Mouse (Mus musculus) kidney, postnatal 25 days (tissue): ENCODE measurements at regions not wholly inside any gene's neighbourhood (a gene's known extent, or its start where the extent isn't known, plus 50 kb on each side); places are given as distances from the start of the nearest gene placed in this dataset.

Experiments
- DNase-seq, 2 experiments: peaks; one replicate each; pipeline ENCODE4 v3.0.0; 2021; ENCODE audit warnings: mixed read lengths in 2 of 2

- DNase-seq: peak; percentile 61 to 70
Observed at GRCm38 (mm10) chr13:97607221-97607723, 153.2 kb downstream of the Gm10260 start.

- no peak for DNase-seq
Observed at GRCm38 (mm10) chr13:97604451-97604850, 156.0 kb downstream of the Gm10260 start.

GRCm38 (mm10) chr13:97601135-97601730 lies 159.2 kb downstream of the Gm10260 start:
- no peak for DNase-seq

- no peak for DNase-seq
Observed at GRCm38 (mm10) chr13:97600136-97600535, 160.3 kb downstream of the Gm10260 start.

- peak; percentile 23 to 48 for DNase-seq
Observed at GRCm38 (mm10) chr13:97598507-97599431, 161.7 kb downstream of the Gm10260 start.

- no peak for DNase-seq
Observed at GRCm38 (mm10) chr13:97594851-97595250, 165.6 kb downstream of the Gm10260 start.

- no peak for DNase-seq
Observed at GRCm38 (mm10) chr13:97589626-97590025, 170.8 kb downstream of the Gm10260 start.

- no peak for DNase-seq
Observed at GRCm38 (mm10) chr13:97588085-97588484, 172.3 kb downstream of the Gm10260 start.

- peak in 1 of 2 experiments; percentile 18 for DNase-seq
Observed at GRCm38 (mm10) chr13:97587088-97587487, 173.3 kb downstream of the Gm10260 start.

- DNase-seq: no peak
Observed at GRCm38 (mm10) chr13:97584045-97584444, 176.4 kb downstream of the Gm10260 start.

GRCm38 (mm10) chr13:97581380-97581779 lies 179.1 kb downstream of the Gm10260 start:
- no peak for DNase-seq

- peak in 1 of 2 experiments; percentile 8 for DNase-seq
Observed at GRCm38 (mm10) chr13:97580241-97580874, 180.1 kb downstream of the Gm10260 start.

- DNase-seq: no peak
Observed at GRCm38 (mm10) chr13:97578595-97578994, 181.8 kb downstream of the Gm10260 start.

GRCm38 (mm10) chr13:97577081-97577785 lies 183.2 kb downstream of the Gm10260 start:
- no peak for DNase-seq

GRCm38 (mm10) chr13:97573601-97574000 lies 186.8 kb downstream of the Gm10260 start:
- DNase-seq: no peak

- no peak for DNase-seq
Observed at GRCm38 (mm10) chr13:97572352-97572751, 188.1 kb downstream of the Gm10260 start.

GRCm38 (mm10) chr13:97570009-97570408 lies 190.4 kb downstream of the Gm10260 start:
- DNase-seq: peak; percentile 37 to 78

GRCm38 (mm10) chr13:97567632-97568031 lies 192.8 kb downstream of the Gm10260 start:
- DNase-seq: no peak

GRCm38 (mm10) chr13:97566071-97566470 lies 194.4 kb downstream of the Gm10260 start:
- peak in 1 of 2 experiments; percentile 42 for DNase-seq

- DNase-seq: no peak
Observed at GRCm38 (mm10) chr13:97562241-97562640, 198.2 kb downstream of the Gm10260 start.

GRCm38 (mm10) chr13:97560789-97561188 lies 199.6 kb downstream of the Gm10260 start:
- no peak for DNase-seq

- no peak for DNase-seq
Observed at GRCm38 (mm10) chr13:97559611-97560385, 200.6 kb downstream of the Gm10260 start.
